Mouse (Mus musculus) retina, adult 2 months (tissue): Measurements from ENCODE around the gene Fam170b.

Source experiments
- DNase-seq: peaks from one replicate; pipeline ENCODE4 v3.0.0-alpha.2; 2012; ENCODE audit warnings: low read depth, low spot score

Fam170b gene

GRCm38 (mm10) chr14:32827994-32828650, 5.6 kb upstream of the Fam170b start:
- DNase-seq: no peak

- no peak for DNase-seq
These were observed 1.4 kb downstream of the Fam170b start for GRCm38 (mm10) chr14:32835181-32835580.

- DNase-seq: no peak
These were observed 1.8 kb downstream of the Fam170b start for GRCm38 (mm10) chr14:32835596-32835995.

GRCm38 (mm10) chr14:32836191-32836590, 2.4 kb downstream of the Fam170b start:
- DNase-seq: no peak

- DNase-seq: no peak
These were observed 8.3 kb downstream of the Fam170b start for GRCm38 (mm10) chr14:32842052-32842451.

GRCm38 (mm10) chr14:32854059-32854458, 20.3 kb downstream of the Fam170b start:
- no peak for DNase-seq

- DNase-seq: no peak
These were observed 22.5 kb downstream of the Fam170b start for GRCm38 (mm10) chr14:32856246-32856645.

GRCm38 (mm10) chr14:32856681-32857328, 23.0 kb downstream of the Fam170b start, which contains the start of gene Vstm4:
TSS of gene Vstm4 (plus strand) at chr14:32856756.
- no peak for DNase-seq

GRCm38 (mm10) chr14:32858361-32858760, 24.6 kb downstream of the Fam170b start:
- no peak for DNase-seq

GRCm38 (mm10) chr14:32858941-32859510, 25.3 kb downstream of the Fam170b start:
- no peak for DNase-seq

- DNase-seq: no peak
These were observed 26.2 kb downstream of the Fam170b start for GRCm38 (mm10) chr14:32859831-32860569.

GRCm38 (mm10) chr14:32861149-32861581, 27.4 kb downstream of the Fam170b start:
- no peak for DNase-seq

- no peak for DNase-seq
These were observed 27.9 kb downstream of the Fam170b start for GRCm38 (mm10) chr14:32861656-32862055.

GRCm38 (mm10) chr14:32865331-32865730, 31.6 kb downstream of the Fam170b start:
- DNase-seq: no peak

GRCm38 (mm10) chr14:32871963-32872362, 38.2 kb downstream of the Fam170b start:
- no peak for DNase-seq

- DNase-seq: no peak
These were observed 43.8 kb downstream of the Fam170b start for GRCm38 (mm10) chr14:32877549-32877948.

GRCm38 (mm10) chr14:32880332-32880731, 46.6 kb downstream of the Fam170b start:
- DNase-seq: no peak

GRCm38 (mm10) chr14:32881693-32882092, 47.9 kb downstream of the Fam170b start:
- DNase-seq: no peak
